13 mouse cellular contexts compared by ENCODE assay signal in the genomic region with DNA sequence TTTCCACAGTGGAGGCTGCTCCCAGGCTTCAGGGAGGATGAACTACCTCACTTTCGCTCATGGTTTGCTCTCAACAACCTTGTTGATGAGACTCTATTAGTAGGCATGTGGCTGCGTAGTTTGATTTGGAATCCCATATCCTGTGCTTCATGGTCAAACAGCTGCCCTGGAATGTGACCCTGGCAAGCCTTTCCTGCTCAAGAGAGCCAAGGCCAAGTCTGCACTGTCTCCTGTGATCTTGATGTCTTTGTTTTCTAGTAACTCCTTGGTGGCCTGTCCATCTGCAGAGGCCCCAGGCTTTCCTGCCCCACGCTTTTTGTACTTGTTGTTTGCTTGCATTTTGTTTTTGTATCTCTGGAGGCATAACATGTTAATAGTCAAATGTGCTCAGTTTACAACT. TPM values are rescaled to one million over a fixed set of nuclear protein-coding genes. Genes with fewer than 3 reads are reported as not detected.
DNase-seq lines count a peak whose midpoint lies in the region; ATAC-seq and TF ChIP-seq lines count a peak whose summit lies in the region.
"Had no signal": no experiment of that assay in that cellular context is flagged by ENCODE, and none has a peak within 500 bp of the region (broad histone marks: within the 10 kb centered on the region; RNA-seq: fewer than 3 reads in every experiment).

No protein-coding gene starts in this region.

- no peak for TF ChIP-seq CTCF in kidney, adult 2 months (conservative IDR thresholded peaks at IDR 0.05; ENCODE audit: insufficient read depth, insufficient read length, low read depth, low read length)

- H3K27me3 ChIP-seq in kidney, adult 2 months (replicated peaks; ENCODE audit: control insufficient read depth, insufficient read depth, low read length): no peaks in the 10 kb centered on the region
- H3K27me3 ChIP-seq in kidney, embryonic 15.5 days: no peaks in the 10 kb centered on the region
- no peaks in the 10 kb centered on the region for H3K27me3 ChIP-seq in midbrain, embryonic 14.5 days (ENCODE audit: control insufficient read depth, insufficient read depth, low read length)
- H3K27me3 ChIP-seq: limb, embryonic 15.5 days had no signal

- H3K9me3 ChIP-seq in kidney, embryonic 15.5 days (replicated peaks): no peaks in the 10 kb centered on the region
- H3K9me3 ChIP-seq in midbrain, embryonic 14.5 days (ENCODE audit: control insufficient read depth, low read length): no peaks in the 10 kb centered on the region
- H3K9me3 ChIP-seq: limb, embryonic 15.5 days had no signal

- no peaks in the 10 kb centered on the region for H3K4me1 ChIP-seq in kidney, adult 2 months (ENCODE audit: control insufficient read depth, insufficient read depth, low read length)
- H3K4me1 ChIP-seq in kidney, embryonic 15.5 days: peaks cover 4% of the 10 kb centered on the region
- no peaks in the 10 kb centered on the region for H3K4me1 ChIP-seq in midbrain, embryonic 14.5 days (ENCODE audit: control insufficient read depth, insufficient read depth, low read length)

- peak; percentile 82 for DNase-seq in kidney, adult 2 months
- peak; percentile 64 for DNase-seq in adrenal gland, adult 8-10 months
- DNase-seq in kidney, adult 8-10 months: peak; percentile 57 to 70
- DNase-seq in lung, postnatal 25 days (ENCODE audit: low spot score): peak; percentile 31
- no peak for DNase-seq in cerebellum, postnatal 36 days
- no peak for DNase-seq in midbrain, embryonic 14.5 days
- DNase-seq in heart, postnatal 4 days: no peak
- DNase-seq: cerebellum, adult 18-20 months; retina, postnatal 1 day; thymus, postnatal 25 days had no signal

- H3K36me3 ChIP-seq in kidney, adult 2 months (ENCODE audit: control insufficient read depth, insufficient read depth, low read length): no peaks in the 10 kb centered on the region
- H3K36me3 ChIP-seq in kidney, embryonic 15.5 days: no peaks in the 10 kb centered on the region
- no peaks in the 10 kb centered on the region for H3K36me3 ChIP-seq in midbrain, embryonic 14.5 days (ENCODE audit: control insufficient read depth, insufficient read depth, low read length)

- no peak for ATAC-seq in kidney, embryonic 15.5 days (replicated peaks; ENCODE audit: low FRiP score)
- ATAC-seq in midbrain, embryonic 14.5 days (ENCODE audit: low FRiP score, low TSS enrichment): no peak

- 58% methylated on average over 3 of the region's 3 CpGs for WGBS in kidney, adult 2 months
- 69% methylated on average over 3 of the region's 3 CpGs for WGBS in kidney, embryonic 15.5 days
- 89% methylated on average over 3 of the region's 3 CpGs for WGBS in midbrain, embryonic 14.5 days

- no peak overlapping the region for H3K9ac ChIP-seq in kidney, embryonic 15.5 days
- no peak overlapping the region for H3K9ac ChIP-seq in midbrain, embryonic 14.5 days (replicated peaks; ENCODE audit: low read length)
- H3K9ac ChIP-seq: limb, embryonic 15.5 days had no signal

- no peak overlapping the region for H3K4me2 ChIP-seq in kidney, embryonic 15.5 days
- H3K4me2 ChIP-seq in midbrain, embryonic 14.5 days (ENCODE audit: low read length): no peak overlapping the region
- H3K4me2 ChIP-seq: limb, embryonic 15.5 days had no signal

- no peak for TF ChIP-seq POLR2A in kidney, adult 2 months (IDR thresholded peaks at IDR 0.05; ENCODE audit: low read depth, low read length)

- H3K27ac ChIP-seq in kidney, adult 2 months (ENCODE audit: insufficient read depth, low read depth, low read length): peak overlapping the region; percentile 72
- H3K27ac ChIP-seq in kidney, embryonic 15.5 days: no peak overlapping the region
- no peak overlapping the region for H3K27ac ChIP-seq in midbrain, embryonic 14.5 days (replicated peaks; ENCODE audit: low read depth, low read length)
- H3K27ac ChIP-seq: limb, embryonic 15.5 days had no signal

- H3K4me3 ChIP-seq in kidney, adult 2 months (ENCODE audit: insufficient read depth, low read depth, low read length): no peak overlapping the region
- H3K4me3 ChIP-seq in kidney, embryonic 15.5 days (replicated peaks): no peak overlapping the region
- H3K4me3 ChIP-seq in midbrain, embryonic 14.5 days (replicated peaks; ENCODE audit: low read depth, low read length): no peak overlapping the region
- H3K4me3 ChIP-seq: limb, embryonic 15.5 days had no signal

RNA-seq across cellular contexts. Expression of gene Fbln5, which starts 24.4 kb away (rescaled TPM):
- 302 and 308 TPM in 2 replicates for polyA plus RNA-seq in kidney, adult 2 months (2012; rRNA removed)
- polyA plus RNA-seq in kidney, embryonic 15.5 days (2015; fragmentation: Nextera tagmentation; extraction: Ambion mirVana): 111 and 112 TPM in 2 replicates
- total RNA-seq in adrenal gland, adult 8-10 months (2022): 10 to 100 TPM; 37.6 to 66.7 (median 58.3) TPM
- polyA plus RNA-seq in midbrain, embryonic 14.5 days (2014; fragmentation: Nextera tagmentation; extraction: Ambion mirVana): 1.1 and 6.0 TPM in 2 replicates
- 10 to 100 TPM; 57.0 to 69.2 TPM for total RNA-seq in heart, postnatal 4 days (2021)
- total RNA-seq: megakaryocyte progenitor cell, adult 5-6 weeks had no signal

Comparison
In these comparisons a context has a peak if more than half of its experiments do, and no peak if none do; other contexts are left out.
1. DNase-seq: peak in kidney, adult 2 months (single experiment), adrenal gland, adult 8-10 months (single experiment), kidney, adult 8-10 months (2 of 2) and lung, postnatal 25 days (single experiment); none in cerebellum, postnatal 36 days (0 of 2), midbrain, embryonic 14.5 days (single experiment) and heart, postnatal 4 days (single experiment).
2. RNA of gene Fbln5, which starts 24.4 kb away (polyA plus RNA-seq): 302 to 308 TPM in kidney, adult 2 months and 111 to 112 TPM in kidney, embryonic 15.5 days; 1.1 to 6.0 TPM in midbrain, embryonic 14.5 days; every median in the first group is over 10 times any median in the second.